Mouse (Mus musculus) ES-Bruce4 (cell line): ENCODE measurements around the gene Nhsl1. TPM values are rescaled to one million over a fixed set of nuclear protein-coding genes. Genes with fewer than 3 reads are reported as not detected.

Experiments
- H3K27ac ChIP-seq: 2 replicates; pipeline ENCODE4 v1.5.1; 2012; ENCODE audit warnings: low read length, inconsistent platforms; ENCODE audit not compliant: insufficient read depth
- H3K27me3 ChIP-seq: 2 replicates; pipeline ENCODE4 v1.6.1; 2012; ENCODE audit warnings: mild to moderate bottlenecking, low read length, inconsistent platforms; ENCODE audit not compliant: control insufficient read depth, poor library complexity, insufficient read depth, severe bottlenecking
- H3K36me3 ChIP-seq: 2 replicates; pipeline ENCODE4 v1.6.1; 2012; ENCODE audit warnings: inconsistent platforms, mild to moderate bottlenecking, low read length, moderate library complexity; ENCODE audit not compliant: control insufficient read depth, poor library complexity, insufficient read depth, severe bottlenecking
- H3K4me1 ChIP-seq: one replicate; pipeline ENCODE4 v1.8.1; 2011; ENCODE audit warnings: low read length; ENCODE audit not compliant: control insufficient read depth, insufficient read depth
- H3K4me3 ChIP-seq: 2 replicates; pipeline ENCODE4 v1.5.1; 2011; ENCODE audit warnings: low read depth, mild to moderate bottlenecking, low read length
- H3K9ac ChIP-seq: 2 replicates; pipeline ENCODE4 v1.6.1; 2012; ENCODE audit warnings: low read depth, mild to moderate bottlenecking, inconsistent platforms; ENCODE audit not compliant: poor library complexity, severe bottlenecking
- H3K9me3 ChIP-seq: replicated peaks from 2 replicates; pipeline ENCODE4 v1.6.1; 2012; ENCODE audit warnings: mild to moderate bottlenecking, low read length, inconsistent platforms; ENCODE audit not compliant: control insufficient read depth, poor library complexity, insufficient read depth, severe bottlenecking
- CTCF ChIP-seq: IDR thresholded peaks from one replicate; pipeline ENCODE4 v1.8.1; 2011; ENCODE audit warnings: low read depth, low read length
- EP300 ChIP-seq: IDR thresholded peaks from 2 replicates; pipeline ENCODE4 v1.6.1; 2011; ENCODE audit warnings: low read depth, low read length; ENCODE audit not compliant: insufficient read depth
- POLR2A ChIP-seq: IDR thresholded peaks from one replicate; pipeline ENCODE4 v1.8.1; 2011; ENCODE audit warnings: low read length; ENCODE audit not compliant: insufficient read depth
- polyA plus RNA-seq: library from polyadenylated mRNA; stranded (reverse); fragments of >200 nt; gene quantifications from 2 replicates; pipeline ENCODE4 v1.2.4, GENCODE M21; 2011; ENCODE audit warnings: low read depth; ENCODE audit not compliant: missing spikeins, insufficient read depth, insufficient read length

The Nhsl1 gene
- polyA plus RNA-seq, 1 experiment = 26.9 TPM

DNA sequence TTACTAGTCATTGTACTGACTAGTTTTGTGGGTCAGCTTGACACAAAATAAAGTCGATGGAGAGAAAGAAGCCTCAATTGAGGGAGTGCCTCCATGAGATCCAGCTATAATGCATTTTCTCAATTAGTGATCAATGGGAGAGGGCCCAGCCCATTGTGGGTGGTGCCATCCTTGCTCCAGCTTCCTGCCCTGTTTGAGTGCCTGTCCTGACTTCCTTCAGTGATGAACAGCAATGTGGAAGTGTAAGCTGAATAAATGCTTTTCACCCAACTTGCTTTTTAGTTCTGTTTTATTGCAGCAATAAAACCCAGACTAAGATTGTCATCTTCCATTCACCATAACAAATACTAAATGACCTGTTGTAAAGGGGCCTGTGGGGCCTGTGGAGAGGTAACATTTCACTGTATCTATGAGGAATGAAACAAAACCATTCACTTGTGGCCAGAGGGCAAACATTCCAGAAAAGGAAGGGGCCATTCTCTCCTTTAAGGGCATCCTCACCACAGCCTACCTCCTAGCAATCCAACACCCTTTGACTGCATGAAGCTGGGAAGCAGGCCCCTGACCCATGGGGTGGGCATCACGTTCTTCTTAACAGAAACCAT lies 189.2 kb downstream of the Nhsl1 start:
- Histone ChIP-seq H3K4me3 (no peak overlapping the region), H3K9ac (no peak overlapping the region), H3K4me1 (peaks cover 2% of the 10 kb centered on the region), H3K27me3 (no peaks in the 10 kb centered on the region), H3K9me3 (0 out of 2 replicates have a peak, but pooled peaks cover 3% of the 10 kb centered on the region), H3K36me3 (no peaks in the 10 kb centered on the region), H3K27ac (no peak overlapping the region)
- TF ChIP-seq EP300 (no peak), POLR2A (no peak), CTCF (no peak)

DNA sequence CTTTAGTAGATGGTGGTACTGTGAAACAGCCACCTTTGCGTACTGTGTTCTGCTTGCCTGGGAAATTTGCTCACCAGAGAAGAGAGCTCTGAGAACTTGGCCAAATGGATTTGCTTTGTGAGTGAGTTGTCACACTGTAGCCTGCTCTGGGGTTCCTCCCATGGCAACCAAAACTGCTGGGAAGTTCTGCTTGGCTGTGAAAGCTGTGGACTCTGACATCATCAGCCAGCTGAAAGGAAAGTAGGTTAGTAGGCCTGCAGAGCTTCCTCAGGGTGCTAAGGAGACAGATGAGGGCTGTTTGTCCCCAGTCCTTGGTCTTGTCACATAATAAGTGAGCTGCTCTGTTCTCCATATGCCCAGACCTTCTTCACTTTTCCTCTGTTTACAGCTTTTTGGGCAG lies 189.8 kb downstream of the Nhsl1 start:
- 0 out of 2 replicates have a peak, but pooled peaks cover 3% of the 10 kb centered on the region for H3K9me3 ChIP-seq
- H3K36me3 ChIP-seq = no peaks in the 10 kb centered on the region
- H3K9ac ChIP-seq = no peak overlapping the region
- no peaks in the 10 kb centered on the region for H3K27me3 ChIP-seq
- H3K4me3 ChIP-seq = no peak overlapping the region
- TF ChIP-seq CTCF = no peak
- TF ChIP-seq EP300 = no peak
- no peak overlapping the region for H3K27ac ChIP-seq
- H3K4me1 ChIP-seq = peaks cover 2% of the 10 kb centered on the region

DNA sequence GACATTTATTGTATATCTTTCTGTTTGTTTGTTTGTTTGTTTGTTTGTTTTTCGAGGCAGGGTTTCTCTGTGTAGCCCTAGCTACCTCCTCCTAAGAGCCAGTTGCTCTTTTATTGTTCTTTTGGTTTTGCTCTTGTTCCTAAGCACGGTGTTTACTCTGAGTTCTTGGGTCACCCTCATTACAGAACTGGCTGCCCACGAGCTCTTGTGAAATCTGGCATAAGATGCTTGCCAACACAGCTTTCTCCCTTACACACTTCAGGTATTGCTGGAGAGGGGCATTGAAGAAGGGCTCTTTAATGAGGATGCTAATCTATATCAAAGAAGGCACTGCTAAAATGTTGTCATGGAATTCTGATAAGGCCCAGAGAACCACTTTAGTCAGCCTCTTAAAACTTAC lies 191.9 kb downstream of the Nhsl1 start:
- Histone ChIP-seq H3K36me3 (no peaks in the 10 kb centered on the region), H3K9ac (no peak overlapping the region), H3K27ac (no peak overlapping the region), H3K4me1 (no peaks in the 10 kb centered on the region), H3K9me3 (0 out of 2 replicates have a peak, but pooled peaks cover 3% of the 10 kb centered on the region), H3K4me3 (no peak overlapping the region), H3K27me3 (no peaks in the 10 kb centered on the region)
- TF ChIP-seq EP300 (no peak), CTCF (no peak), POLR2A (no peak)

DNA sequence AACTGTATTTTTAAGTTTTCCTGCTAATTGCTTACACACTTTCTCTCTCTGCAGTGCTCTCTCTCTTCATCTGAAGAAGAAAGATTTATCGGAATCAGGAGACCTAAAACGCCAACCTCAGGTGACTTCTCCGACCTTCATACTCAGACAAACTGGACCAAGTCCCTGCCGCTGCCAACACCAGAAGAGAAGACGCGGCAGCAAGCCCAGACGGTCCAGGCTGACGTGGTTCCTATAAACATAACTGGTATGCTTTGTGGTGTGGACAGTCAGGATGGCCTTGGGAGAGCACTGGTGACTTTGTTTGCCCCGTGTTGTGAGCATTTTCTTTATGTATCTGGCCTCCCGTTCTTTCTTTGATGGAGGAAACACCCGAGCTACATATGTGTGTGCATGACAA lies 192.7 kb downstream of the Nhsl1 start:
- TF ChIP-seq EP300 = no peak
- TF ChIP-seq CTCF = no peak
- no peak for TF ChIP-seq POLR2A
- H3K36me3 ChIP-seq = no peaks in the 10 kb centered on the region
- H3K27ac ChIP-seq = no peak overlapping the region
- 0 out of 2 replicates have a peak, but pooled peaks cover 3% of the 10 kb centered on the region for H3K9me3 ChIP-seq
- no peaks in the 10 kb centered on the region for H3K4me1 ChIP-seq
- H3K4me3 ChIP-seq = no peak overlapping the region
- H3K27me3 ChIP-seq = no peaks in the 10 kb centered on the region
- H3K9ac ChIP-seq = no peak overlapping the region

DNA sequence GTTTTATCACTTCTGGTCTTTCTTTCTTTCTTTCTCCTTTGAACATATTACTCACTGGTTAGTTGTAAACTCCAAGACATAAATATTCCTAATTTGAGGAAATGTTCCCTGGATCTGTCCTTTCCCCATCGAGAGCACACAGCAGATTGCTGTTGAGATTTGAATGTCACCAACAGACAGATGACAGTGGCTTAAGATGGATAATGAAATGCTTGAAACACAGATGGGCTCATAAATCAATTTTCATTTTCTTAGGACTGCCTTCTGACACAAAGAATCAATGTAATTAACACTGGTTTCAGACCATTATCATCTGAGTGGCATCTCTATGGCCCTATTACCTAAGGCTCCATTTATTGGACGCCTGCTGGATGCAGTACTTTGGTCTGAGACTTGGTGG lies 203.8 kb downstream of the Nhsl1 start:
- Histone ChIP-seq H3K27ac (no peak overlapping the region), H3K36me3 (no peaks in the 10 kb centered on the region)
- no peak for TF ChIP-seq POLR2A
- no peak for TF ChIP-seq EP300
- no peak for TF ChIP-seq CTCF

DNA sequence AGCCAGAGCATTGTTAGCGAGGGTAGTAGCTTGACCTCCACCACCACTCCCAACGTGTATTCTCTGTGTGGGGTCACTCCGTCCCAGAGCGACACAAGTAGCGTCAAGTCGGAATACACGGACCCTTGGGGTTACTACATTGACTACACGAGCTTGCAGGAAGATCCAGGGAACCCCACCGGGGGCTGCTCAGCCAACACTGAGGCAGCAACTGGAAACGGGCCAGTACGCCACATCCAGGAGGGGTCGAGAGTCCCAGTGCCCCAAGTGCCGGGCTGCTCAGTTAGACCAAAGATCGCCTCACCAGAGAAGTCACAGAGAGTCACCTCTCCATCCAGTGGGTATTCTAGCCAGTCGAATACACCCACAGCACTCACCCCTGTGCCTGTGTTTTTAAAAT lies 206.5 kb downstream of the Nhsl1 start:
- no peaks in the 10 kb centered on the region for H3K9me3 ChIP-seq
- no peak overlapping the region; the same call in 1 of the 2 replicates for H3K9ac ChIP-seq
- no peak for TF ChIP-seq CTCF
- TF ChIP-seq EP300 = no peak
- TF ChIP-seq POLR2A = no peak
- H3K4me1 ChIP-seq = no peaks in the 10 kb centered on the region
- H3K27me3 ChIP-seq = no peaks in the 10 kb centered on the region
- no peak overlapping the region for H3K4me3 ChIP-seq
- H3K27ac ChIP-seq = no peak overlapping the region
- no peaks in the 10 kb centered on the region for H3K36me3 ChIP-seq

More for the DNA sequence above, 203.8 kb downstream of the Nhsl1 start:
- Histone ChIP-seq H3K9me3 (no peaks in the 10 kb centered on the region), H3K27me3 (no peaks in the 10 kb centered on the region), H3K4me3 (no peak overlapping the region), H3K4me1 (no peaks in the 10 kb centered on the region), H3K9ac (no peak overlapping the region)
